16 mouse cellular contexts compared by ENCODE assay signal in the genomic region with DNA sequence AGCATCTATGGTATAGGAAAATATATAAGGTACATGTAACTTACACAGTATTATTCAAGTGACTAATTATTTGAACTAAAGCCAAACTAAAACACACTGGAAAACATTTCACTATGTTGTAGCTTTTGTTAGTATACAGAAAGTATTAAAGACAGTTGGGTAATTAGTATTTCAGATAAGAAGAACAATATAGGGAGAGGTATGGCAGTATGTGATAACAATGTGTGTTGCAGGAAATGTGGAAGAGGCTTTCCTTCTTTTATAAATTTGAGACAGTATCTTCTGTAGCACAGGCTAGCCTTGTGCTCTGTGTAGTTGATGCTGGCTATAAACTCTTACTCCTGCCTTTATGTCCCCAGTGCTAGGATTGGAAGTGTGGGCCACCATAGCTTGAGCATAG. TPM values are rescaled to one million over a fixed set of nuclear protein-coding genes. Genes with fewer than 3 reads are reported as not detected.
"Had no signal": no experiment of that assay in that cellular context is flagged by ENCODE, and none has a peak within 500 bp of the region (broad histone marks: within the 10 kb centered on the region; RNA-seq: fewer than 3 reads in every experiment).

No protein-coding gene starts in this region.

- H3K4me3 ChIP-seq: neural tube, embryonic 15.5 days; stomach, embryonic 15.5 days had no signal

- H3K9ac ChIP-seq: neural tube, embryonic 15.5 days; stomach, embryonic 15.5 days had no signal

- H3K27me3 ChIP-seq: neural tube, embryonic 15.5 days; stomach, embryonic 15.5 days had no signal

- H3K4me2 ChIP-seq: neural tube, embryonic 15.5 days; stomach, embryonic 15.5 days had no signal

- H3K9me3 ChIP-seq: neural tube, embryonic 15.5 days; stomach, embryonic 15.5 days had no signal

- H3K4me1 ChIP-seq: neural tube, embryonic 15.5 days; stomach, embryonic 15.5 days had no signal

- H3K27ac ChIP-seq: neural tube, embryonic 15.5 days; stomach, embryonic 15.5 days; stomach, postnatal 0 days had no signal

- DNase-seq: retina, postnatal 1 day; right cerebral cortex, adult 18-20 months; right cerebral cortex, postnatal 14 days; right cerebral cortex, postnatal 25 days; right cerebral cortex, postnatal 4 days; spleen, adult 18-20 months; thymus, adult 18-20 months; thymus, adult 2 months; thymus, postnatal 14 days; thymus, postnatal 25 days; thymus, postnatal 36 days; thymus, postnatal 4 days had no signal

RNA-seq across cellular contexts. Expression of a gene that starts 35.8 kb away (rescaled TPM):
- total RNA-seq: neutrophil, adult 5-6 weeks had no signal
